Mouse (Mus musculus): ENCODE results near the gene Nepn.

- TF ChIP-seq CTCF (IDR thresholded peaks at IDR 0.05; ENCODE audit: control insufficient read depth, insufficient read depth, low read length) (no peak), POLR2A (IDR thresholded peaks at IDR 0.05; ENCODE audit: borderline replicate concordance, control insufficient read depth, low read depth, low read length) (no peak)
Observed at GRCm38 (mm10) chr10:52415020-52415419, 26.2 kb downstream of the Nepn start.
